Mouse (Mus musculus) gastrocnemius, postnatal 25 days (tissue): ENCODE measurements around the gene Rars. TPM values are rescaled to one million over a fixed set of nuclear protein-coding genes. Genes with fewer than 3 reads are reported as not detected.
"Not testable (repeated sequence)": the region's sequence is repeated elsewhere in the genome, so short reads cannot be mapped to it uniquely, and the experiment has no call there.

Experiments
- DNase-seq: peaks from one replicate; pipeline ENCODE4 v3.0.0; 2022
- total RNA-seq, 2 experiments: library from RNA; stranded (reverse); gene quantifications; 1 replicate in 1 of 2; 2 replicates in 1 of 2; pipeline ENCODE4 v1.2.3; 2021

Rars gene
- total RNA-seq, 2 experiments from 2014 or later = 42.9 to 47.6 TPM

- DNase-seq = peak; percentile 88
Measured at GRCm38 (mm10) chr11:35838345-35839338, 4.3 kb upstream of the Rars start.

GRCm38 (mm10) chr11:35837156-35838126, 3.1 kb upstream of the Rars start:
- DNase-seq = no peak

DNA sequence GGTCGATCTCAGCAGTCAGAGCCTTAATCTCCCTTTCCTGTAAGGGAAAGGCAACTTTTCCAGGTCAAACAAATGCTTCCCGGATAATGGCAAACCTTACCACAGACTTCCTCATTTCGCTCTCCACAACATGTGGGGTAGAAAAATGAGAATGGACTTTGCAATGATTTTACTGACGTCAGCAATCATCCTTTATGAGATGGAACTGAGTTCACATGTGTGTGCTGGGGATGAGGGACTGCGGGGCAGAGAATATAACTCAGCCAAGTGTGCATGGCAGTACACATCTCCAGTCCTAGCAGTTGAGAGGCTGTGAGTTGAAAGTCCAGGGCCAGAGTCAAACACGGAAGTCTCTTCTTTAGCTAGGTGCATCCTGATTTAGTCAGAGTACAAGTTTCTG, 1.0 kb downstream of the Rars start:
- no peak for DNase-seq

- no peak for DNase-seq
Measured at GRCm38 (mm10) chr11:35832139-35832538, 2.2 kb downstream of the Rars start.

DNA sequence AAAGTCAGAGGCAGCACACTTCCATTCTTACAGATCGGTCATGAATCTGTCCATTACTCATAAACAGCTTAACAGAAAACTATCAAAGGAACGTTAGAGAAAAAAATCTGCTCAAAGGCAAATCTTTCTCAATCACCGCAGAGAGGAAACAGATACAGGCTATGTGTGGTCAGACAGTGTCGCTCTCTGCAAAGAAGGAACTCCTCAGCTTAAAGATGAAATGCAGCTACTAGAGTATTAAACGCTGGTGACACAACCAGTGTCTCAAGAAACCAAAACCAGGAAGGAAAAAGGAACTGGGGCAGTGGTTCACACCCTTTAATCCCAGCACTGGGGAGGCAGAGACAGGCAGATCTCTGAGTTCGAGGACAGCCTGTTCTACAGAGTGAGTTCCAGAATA, 6.6 kb downstream of the Rars start:
- DNase-seq = no peak

- DNase-seq = no peak
Measured at GRCm38 (mm10) chr11:35816316-35816715, 18.0 kb downstream of the Rars start.

GRCm38 (mm10) chr11:35811458-35811857, 22.8 kb downstream of the Rars start:
- DNase-seq = no peak

DNA sequence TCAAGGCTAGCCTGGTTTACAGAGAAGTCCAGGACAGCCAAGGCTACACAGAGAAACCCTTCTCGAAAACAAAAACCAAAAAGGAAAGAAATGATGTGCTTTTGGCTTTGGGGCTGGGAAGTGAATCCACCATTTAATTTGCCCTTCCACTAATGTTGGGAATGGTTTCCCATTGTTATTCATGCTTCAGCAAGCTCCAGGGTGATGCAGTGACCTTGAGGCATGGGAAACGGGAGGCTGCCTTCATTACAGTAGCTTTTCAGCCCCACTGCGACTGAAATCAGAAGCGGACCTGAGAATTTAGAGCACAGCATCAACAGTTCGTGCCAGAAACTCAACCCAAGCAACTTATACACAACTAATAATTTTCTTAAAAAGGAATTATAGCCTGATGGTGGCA, 33.0 kb downstream of the Rars start:
- DNase-seq = no peak

DNA sequence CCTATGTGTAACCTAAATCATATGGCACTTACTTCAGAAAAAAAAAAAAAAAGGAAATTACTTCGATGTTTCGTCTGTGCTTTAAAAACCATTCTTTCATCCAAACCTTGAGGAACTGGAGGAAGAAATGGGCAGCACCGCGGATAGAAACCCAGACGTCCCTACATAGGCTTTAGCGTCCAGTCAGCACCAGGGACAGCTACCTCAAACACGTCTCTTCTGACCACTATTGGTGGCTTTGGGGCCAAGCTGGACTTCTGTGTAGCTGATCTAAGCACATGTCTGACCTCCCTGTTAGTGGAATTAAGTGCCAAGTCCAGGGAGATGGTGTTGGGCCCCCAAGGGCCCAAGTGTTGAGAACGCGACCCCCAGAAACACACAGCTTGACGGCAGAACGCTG, 35.4 kb downstream of the Rars start, which contains the start of gene Fbll1:
Fbll1 (minus strand) TSS at position 11 of the 400 bp plus-strand sequence.
- DNase-seq = no peak

DNA sequence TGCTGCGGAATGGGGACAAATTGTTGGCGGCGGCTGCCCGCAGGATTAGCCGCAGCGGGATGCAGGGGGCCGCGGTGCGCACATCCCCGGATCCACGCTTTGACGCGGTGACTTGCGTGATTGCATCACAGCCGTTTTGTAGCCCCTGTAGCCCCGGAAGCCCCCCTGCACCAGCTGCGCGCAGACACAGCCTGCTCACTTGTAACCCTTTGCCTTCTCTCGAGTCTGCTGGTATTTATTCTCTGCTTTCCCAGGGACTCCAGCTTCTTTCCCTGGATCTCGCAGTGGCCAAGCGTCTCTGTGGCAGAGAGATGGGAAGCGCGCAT, 35.8 kb downstream of the Rars start:
- DNase-seq = no peak

DNA sequence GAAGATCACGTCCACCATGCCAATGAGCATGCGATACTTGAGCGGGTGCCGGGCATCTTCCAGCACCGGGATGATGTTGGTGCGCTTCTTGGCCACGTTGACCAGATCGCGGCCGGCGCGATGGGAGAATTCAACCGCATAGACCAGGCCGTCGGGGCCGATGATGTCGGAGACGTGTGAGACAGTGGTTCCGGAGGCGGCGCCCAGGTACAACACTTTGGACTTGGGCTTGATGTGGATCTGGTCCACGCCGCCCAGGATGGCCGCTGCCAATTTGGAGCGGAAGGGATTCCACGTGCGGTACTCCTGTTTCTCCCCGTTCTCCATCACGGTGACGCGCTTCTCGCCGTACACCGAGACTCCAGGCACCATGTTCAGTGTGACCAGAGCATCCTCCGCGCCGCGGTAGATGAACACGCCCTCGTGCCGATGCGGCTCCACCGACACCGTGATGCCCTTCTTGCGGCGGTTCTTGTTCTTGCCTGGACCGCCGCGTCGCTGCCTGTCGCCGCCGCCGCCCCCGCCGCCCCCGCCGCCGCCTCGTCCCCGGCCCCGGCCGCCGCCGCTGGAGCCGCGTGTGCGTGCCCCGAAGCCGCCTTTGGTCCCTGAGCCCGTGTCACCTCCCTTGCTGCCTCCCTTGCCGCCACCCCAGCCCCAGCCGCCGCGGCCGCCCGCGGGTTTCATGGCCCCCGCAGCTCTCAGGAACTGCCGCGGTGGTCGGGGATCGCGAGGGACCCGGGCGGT, 36.4 kb downstream of the Rars start:
- no peak for DNase-seq

- DNase-seq = not testable (repeated sequence)
Measured at GRCm38 (mm10) chr11:35792800-35793199, 41.5 kb downstream of the Rars start.

- no peak for DNase-seq
Measured at GRCm38 (mm10) chr11:35788443-35788842, 45.9 kb downstream of the Rars start.

GRCm38 (mm10) chr11:35784537-35784936, 49.8 kb downstream of the Rars start:
- DNase-seq = no peak

GRCm38 (mm10) chr11:35784002-35784401, 50.3 kb downstream of the Rars start:
- no peak for DNase-seq

- no peak for DNase-seq
Measured at GRCm38 (mm10) chr11:35783038-35783437, 51.3 kb downstream of the Rars start.

DNA sequence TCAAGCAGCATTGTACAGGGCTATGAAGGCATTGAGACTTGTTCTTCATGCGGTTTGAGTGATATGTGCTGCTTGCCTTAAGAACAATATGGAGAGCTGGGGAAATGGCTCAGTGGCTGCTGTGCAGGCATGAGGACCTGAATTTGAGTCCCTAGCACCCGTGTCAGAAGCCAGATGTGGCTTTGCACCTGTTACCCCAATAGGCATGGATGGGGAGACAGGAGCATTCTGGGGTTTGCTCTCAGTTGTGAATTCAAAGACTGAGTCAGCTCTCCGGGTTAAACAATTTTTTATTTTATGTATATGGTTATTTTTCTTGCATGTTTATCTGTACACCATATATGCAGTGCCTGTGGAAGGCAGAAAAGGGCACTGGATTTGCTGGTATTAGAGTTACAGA, 51.9 kb downstream of the Rars start:
- no peak for DNase-seq

DNA sequence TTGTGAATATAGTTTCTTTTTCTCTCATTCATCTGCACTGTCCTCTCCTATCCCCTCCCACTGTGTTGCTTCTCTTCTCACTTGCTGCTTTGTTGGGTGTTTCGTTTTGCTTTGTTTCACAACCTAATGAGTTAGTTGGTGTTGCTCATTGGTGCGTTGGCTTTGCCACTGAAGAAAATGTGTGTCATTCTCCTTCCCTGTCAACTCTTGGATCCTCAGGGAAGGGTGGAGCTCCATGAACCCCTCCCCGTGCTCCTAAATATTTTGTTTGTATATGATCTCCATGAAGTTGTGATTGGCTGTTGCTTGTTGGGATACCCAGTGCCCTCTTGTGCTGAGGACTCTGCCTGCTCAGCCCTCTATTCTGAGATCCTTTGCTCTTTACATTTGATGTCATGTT, 54.0 kb downstream of the Rars start:
- DNase-seq = no peak

DNA sequence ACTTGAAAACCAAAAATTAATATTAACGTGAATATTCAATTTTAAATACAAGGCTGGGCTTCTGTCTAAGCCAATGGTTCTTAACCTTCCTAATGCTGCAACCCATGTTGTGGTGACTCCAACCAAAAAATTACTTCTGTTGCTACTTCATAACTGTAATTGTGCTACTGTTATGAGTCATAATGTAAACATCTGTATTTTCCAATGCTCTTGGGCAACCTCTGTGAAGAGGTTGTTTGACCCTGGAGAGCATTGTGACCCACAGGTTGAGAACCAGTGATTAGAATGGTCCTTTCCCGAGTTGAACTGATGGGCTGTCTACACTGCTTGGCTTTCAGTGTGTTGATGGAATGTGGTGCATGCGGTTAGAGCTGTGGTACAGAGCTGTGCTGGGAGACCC, 57.9 kb downstream of the Rars start:
- no peak for DNase-seq

DNA sequence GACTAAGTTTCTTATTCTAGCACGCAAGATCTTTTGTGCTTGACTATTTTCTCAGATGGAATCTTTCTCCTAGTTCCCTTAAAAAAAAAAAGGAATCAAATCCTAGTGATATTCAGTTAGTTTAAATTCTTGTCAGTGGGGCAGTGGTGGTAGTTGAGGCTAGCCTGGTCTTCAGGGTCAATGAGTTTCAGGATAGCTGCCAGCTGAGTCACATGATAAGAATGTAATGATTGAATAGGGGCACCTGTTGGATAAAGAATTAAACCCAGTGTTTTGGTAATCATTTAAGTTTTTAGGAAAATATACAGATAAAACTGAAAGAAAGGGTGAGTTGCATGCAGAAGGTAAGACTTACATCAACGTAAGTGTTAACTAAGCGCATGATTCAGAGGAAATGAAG, 58.7 kb downstream of the Rars start:
- no peak for DNase-seq

DNA sequence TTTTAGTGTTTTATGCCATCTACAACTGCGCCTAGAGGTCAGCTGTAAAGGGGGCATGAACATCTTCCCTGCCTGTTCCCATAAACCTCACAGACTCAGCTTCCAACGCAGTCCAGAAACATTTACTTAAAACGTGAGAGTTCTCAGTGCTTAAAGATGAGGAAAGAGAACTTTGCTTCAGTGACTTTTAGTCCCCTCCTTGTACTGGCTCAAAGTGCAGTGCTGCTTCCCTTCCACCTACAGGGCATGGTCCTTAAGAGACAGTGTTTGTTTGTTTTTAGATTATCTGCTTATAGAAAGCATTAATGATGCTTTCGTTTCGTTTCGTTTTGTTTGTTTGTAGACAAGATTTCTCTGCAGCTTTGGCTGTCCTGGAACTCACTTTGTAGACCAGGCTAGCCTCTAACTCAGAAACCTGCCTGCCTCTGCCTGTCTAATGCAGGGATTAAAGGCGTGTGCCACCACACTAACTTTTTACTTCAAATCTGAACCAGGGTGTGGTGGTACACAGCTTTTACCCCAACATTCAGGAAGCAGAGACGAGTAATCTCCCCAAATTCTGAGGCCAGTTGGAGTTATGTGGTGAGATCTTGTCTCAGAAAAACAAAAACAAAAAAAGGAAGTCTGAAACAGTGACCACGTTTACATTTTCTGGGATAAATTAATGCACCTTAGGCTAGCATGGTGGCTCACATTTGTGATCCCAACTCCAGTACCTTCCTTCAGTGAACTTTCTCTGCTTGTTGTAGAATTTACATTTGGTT, 63.4 kb downstream of the Rars start:
- DNase-seq = no peak
